In genomic region chr17:46084091-46084501, GRCm38 (mm10) we compare ENCODE assay signal across 7 mouse cellular contexts. TPM values are rescaled to one million over a fixed set of nuclear protein-coding genes. Genes with fewer than 3 reads are reported as not detected.
DNase-seq lines count a peak whose midpoint lies in the region; ATAC-seq lines count a peak whose summit lies in the region.

No protein-coding gene starts in this region.

- 20% methylated on average over 10 of the region's 10 CpGs for WGBS in forebrain, embryonic 11.5 days
- 7% methylated on average over 10 of the region's 10 CpGs for WGBS in heart, embryonic 12.5 days
- WGBS in kidney, embryonic 14.5 days, result 10% methylated on average over 10 of the region's 10 CpGs
- WGBS in limb, embryonic 10.5 days, result 18% methylated on average over 10 of the region's 10 CpGs
- WGBS in midbrain, embryonic 13.5 days, result 22% methylated on average over 10 of the region's 10 CpGs

- H3K27me3 ChIP-seq in forebrain, embryonic 11.5 days (ENCODE audit: control insufficient read depth, insufficient read depth, low read length), result no peaks in the 10 kb centered on the region
- H3K27me3 ChIP-seq in heart, embryonic 12.5 days (replicated peaks), result no peaks in the 10 kb centered on the region; the same call in 1 of the 2 replicates
- H3K27me3 ChIP-seq in kidney, embryonic 14.5 days (ENCODE audit: control insufficient read depth, insufficient read depth, low read length), result no peaks in the 10 kb centered on the region
- no peaks in the 10 kb centered on the region for H3K27me3 ChIP-seq in limb, embryonic 10.5 days (ENCODE audit: low read depth, poor library complexity, severe bottlenecking)
- no peaks in the 10 kb centered on the region for H3K27me3 ChIP-seq in midbrain, embryonic 13.5 days

- DNase-seq in adrenal gland, postnatal 4 days (ENCODE audit: low spot score in 2 of 2), result peak; percentile 50 to 70
- DNase-seq in forebrain, embryonic 11.5 days (ENCODE audit: low spot score), result peak; percentile 67
- DNase-seq in limb, embryonic 10.5 days (ENCODE audit: low spot score), result peak; percentile 54
- peak; percentile 11 for DNase-seq in telencephalon, adult 2 months (ENCODE audit: low read depth, low spot score)

- H3K9me3 ChIP-seq in forebrain, embryonic 11.5 days (ENCODE audit: control insufficient read depth, low read length), result no peaks in the 10 kb centered on the region; the same call in 1 of the 2 replicates
- no peaks in the 10 kb centered on the region for H3K9me3 ChIP-seq in heart, embryonic 12.5 days (replicated peaks)
- H3K9me3 ChIP-seq in kidney, embryonic 14.5 days (ENCODE audit: control insufficient read depth, low read length), result 0 out of 2 replicates have a peak, but pooled peaks cover under 1% of the 10 kb centered on the region
- no peaks in the 10 kb centered on the region for H3K9me3 ChIP-seq in limb, embryonic 10.5 days (replicated peaks)
- no peaks in the 10 kb centered on the region for H3K9me3 ChIP-seq in midbrain, embryonic 13.5 days

- H3K36me3 ChIP-seq in forebrain, embryonic 11.5 days (ENCODE audit: control insufficient read depth, insufficient read depth, low read length), result no peaks in the 10 kb centered on the region
- no peaks in the 10 kb centered on the region for H3K36me3 ChIP-seq in heart, embryonic 12.5 days
- H3K36me3 ChIP-seq in kidney, embryonic 14.5 days (ENCODE audit: control insufficient read depth, insufficient read depth, low read length), result no peaks in the 10 kb centered on the region
- no peaks in the 10 kb centered on the region for H3K36me3 ChIP-seq in limb, embryonic 10.5 days
- H3K36me3 ChIP-seq in midbrain, embryonic 13.5 days, result no peaks in the 10 kb centered on the region

- H3K4me2 ChIP-seq in forebrain, embryonic 11.5 days (ENCODE audit: low read depth, low read length, severe bottlenecking), result no peak overlapping the region
- H3K4me2 ChIP-seq in heart, embryonic 12.5 days, result peak overlapping the region; percentile 61
- peak overlapping the region; percentile 25 for H3K4me2 ChIP-seq in kidney, embryonic 14.5 days (replicated peaks; ENCODE audit: low read depth, low read length)
- H3K4me2 ChIP-seq in midbrain, embryonic 13.5 days (replicated peaks), result peak overlapping the region; percentile 29

- peaks cover 8% of the 10 kb centered on the region for H3K4me1 ChIP-seq in forebrain, embryonic 11.5 days (replicated peaks; ENCODE audit: control insufficient read depth, insufficient read depth, low read length)
- H3K4me1 ChIP-seq in heart, embryonic 12.5 days (replicated peaks), result peaks cover 53% of the 10 kb centered on the region
- H3K4me1 ChIP-seq in kidney, embryonic 14.5 days (ENCODE audit: control insufficient read depth, insufficient read depth, low read length), result peaks cover 39% of the 10 kb centered on the region
- H3K4me1 ChIP-seq in limb, embryonic 10.5 days, result peaks cover 69% of the 10 kb centered on the region
- H3K4me1 ChIP-seq in midbrain, embryonic 13.5 days (replicated peaks), result peaks cover 18% of the 10 kb centered on the region

- 0 out of 2 replicates have a peak overlapping the region, but pooled peaks have one; percentile 6 for H3K27ac ChIP-seq in forebrain, embryonic 11.5 days (ENCODE audit: low read depth, low read length)
- H3K27ac ChIP-seq in heart, embryonic 12.5 days (ENCODE audit: poor library complexity, severe bottlenecking), result peak overlapping the region; percentile 68
- peak overlapping the region; percentile 65; the same call in 1 of the 2 replicates for H3K27ac ChIP-seq in kidney, embryonic 14.5 days (ENCODE audit: low read depth, low read length)
- H3K27ac ChIP-seq in limb, embryonic 10.5 days, result peak overlapping the region; percentile 91
- H3K27ac ChIP-seq in midbrain, embryonic 13.5 days, result peak overlapping the region; percentile 71

- peak; percentile 39 for ATAC-seq in forebrain, embryonic 11.5 days (replicated peaks; ENCODE audit: low FRiP score)
- ATAC-seq in heart, embryonic 12.5 days (ENCODE audit: insufficient number of reproducible peaks, low FRiP score), result peak; percentile 87
- peak; percentile 88 for ATAC-seq in kidney, embryonic 14.5 days (ENCODE audit: low FRiP score, low TSS enrichment)
- peak; percentile 93 for ATAC-seq in midbrain, embryonic 13.5 days

- H3K9ac ChIP-seq in forebrain, embryonic 11.5 days (ENCODE audit: low read length), result peak overlapping the region; percentile 27; the same call in 1 of the 2 replicates
- peak overlapping the region; percentile 18 for H3K9ac ChIP-seq in heart, embryonic 12.5 days
- H3K9ac ChIP-seq in kidney, embryonic 14.5 days (ENCODE audit: low read depth, low read length), result peak overlapping the region; percentile 50
- H3K9ac ChIP-seq in midbrain, embryonic 13.5 days (replicated peaks), result no peak overlapping the region; the same call in 1 of the 2 replicates

- H3K4me3 ChIP-seq in forebrain, embryonic 11.5 days (ENCODE audit: low read depth, low read length), result no peak overlapping the region
- H3K4me3 ChIP-seq in heart, embryonic 12.5 days, result peak overlapping the region; percentile 16; the same call in 1 of the 2 replicates
- peak overlapping the region; percentile 6; the same call in 1 of the 2 replicates for H3K4me3 ChIP-seq in kidney, embryonic 14.5 days (ENCODE audit: low read length)
- peak overlapping the region; percentile 27 for H3K4me3 ChIP-seq in limb, embryonic 10.5 days
- no peak overlapping the region for H3K4me3 ChIP-seq in midbrain, embryonic 13.5 days (replicated peaks)

RNA-seq across cellular contexts. Expression of gene Mrps18a, which starts 26.7 kb away (rescaled TPM):
- 100 to 1,000 TPM in 1 of 2 experiments, 10 to 100 TPM in 1; 94.1 to 101 TPM for total RNA-seq in adrenal gland, postnatal 4 days (2021)
- polyA plus RNA-seq in forebrain, embryonic 11.5 days (2014; fragmentation: Nextera tagmentation; extraction: Ambion mirVana), result 119 and 127 TPM in 2 replicates
- polyA plus RNA-seq in heart, embryonic 12.5 days (2016; fragmentation: Nextera tagmentation; extraction: Ambion mirVana), result 121 and 125 TPM in 2 replicates
- 149 and 164 TPM in 2 replicates for polyA plus RNA-seq in kidney, embryonic 14.5 days (2014; fragmentation: Nextera tagmentation; extraction: Ambion mirVana)
- polyA plus RNA-seq in limb, embryonic 10.5 days (2016; fragmentation: Nextera tagmentation; extraction: Ambion mirVana), result 184 and 192 TPM in 2 replicates
- polyA plus RNA-seq in midbrain, embryonic 13.5 days (2015; fragmentation: Nextera tagmentation; extraction: Ambion mirVana), result 137 and 140 TPM in 2 replicates

RNA-seq across cellular contexts. Expression of gene Vegfa, which starts 51.9 kb away (rescaled TPM):
- total RNA-seq in adrenal gland, postnatal 4 days (2021), result 100 to 1,000 TPM; 242 to 257 TPM
- polyA plus RNA-seq in forebrain, embryonic 11.5 days (2014; fragmentation: Nextera tagmentation; extraction: Ambion mirVana), result 2.9 and 3.3 TPM in 2 replicates
- 6.5 and 6.9 TPM in 2 replicates for polyA plus RNA-seq in heart, embryonic 12.5 days (2016; fragmentation: Nextera tagmentation; extraction: Ambion mirVana)
- polyA plus RNA-seq in kidney, embryonic 14.5 days (2014; fragmentation: Nextera tagmentation; extraction: Ambion mirVana), result 8.2 and 10.1 TPM in 2 replicates
- 2.0 and 3.1 TPM in 2 replicates for polyA plus RNA-seq in limb, embryonic 10.5 days (2016; fragmentation: Nextera tagmentation; extraction: Ambion mirVana)
- polyA plus RNA-seq in midbrain, embryonic 13.5 days (2015; fragmentation: Nextera tagmentation; extraction: Ambion mirVana), result 2.7 and 3.4 TPM in 2 replicates

RNA-seq across cellular contexts. Expression of gene Rsph9, which starts 59.9 kb away (rescaled TPM):
- 10 to 100 TPM; 10.2 to 13.4 TPM for total RNA-seq in adrenal gland, postnatal 4 days (2021)
- polyA plus RNA-seq in forebrain, embryonic 11.5 days (2014; fragmentation: Nextera tagmentation; extraction: Ambion mirVana), result 14.1 and 15.6 TPM in 2 replicates
- polyA plus RNA-seq in heart, embryonic 12.5 days (2016; fragmentation: Nextera tagmentation; extraction: Ambion mirVana), result 5.5 and 5.8 TPM in 2 replicates
- polyA plus RNA-seq in kidney, embryonic 14.5 days (2014; fragmentation: Nextera tagmentation; extraction: Ambion mirVana), result 14.4 and 14.8 TPM in 2 replicates
- 7.7 and 10.0 TPM in 2 replicates for polyA plus RNA-seq in limb, embryonic 10.5 days (2016; fragmentation: Nextera tagmentation; extraction: Ambion mirVana)
- polyA plus RNA-seq in midbrain, embryonic 13.5 days (2015; fragmentation: Nextera tagmentation; extraction: Ambion mirVana), result 25.5 and 26.9 TPM in 2 replicates

Comparison
In these comparisons a context has a peak if more than half of its experiments do, and no peak if none do; other contexts are left out.
1. DNase-seq: peak in every context shown above with its lines; median percentile 67 in forebrain, embryonic 11.5 days; 60 in adrenal gland, postnatal 4 days; 54 in limb, embryonic 10.5 days; 11 in telencephalon, adult 2 months.
2. ATAC-seq: peak in every context shown above with its lines; median percentile 93 in midbrain, embryonic 13.5 days; 88 in kidney, embryonic 14.5 days; 87 in heart, embryonic 12.5 days; 39 in forebrain, embryonic 11.5 days.
3. H3K27ac ChIP-seq: peak in every context shown above with its lines; median percentile 91 in limb, embryonic 10.5 days; 71 in midbrain, embryonic 13.5 days; 68 in heart, embryonic 12.5 days; 65 in kidney, embryonic 14.5 days; 6 in forebrain, embryonic 11.5 days.
4. H3K4me3 ChIP-seq: peak in heart, embryonic 12.5 days (single experiment), kidney, embryonic 14.5 days (single experiment) and limb, embryonic 10.5 days (single experiment); none in forebrain, embryonic 11.5 days (single experiment) and midbrain, embryonic 13.5 days (single experiment).